Mouse (Mus musculus) liver, embryonic 14.5 days (tissue): ENCODE data around the gene Olfr331.
"Not testable (repeated sequence)": the region's sequence is repeated elsewhere in the genome, so short reads cannot be mapped to it uniquely, and the experiment has no call there.

ENCODE experiments used
- CTCF ChIP-seq: IDR thresholded peaks from 2 replicates; pipeline ENCODE4 v1.5.1; 2016; ENCODE audit warnings: antibody characterized with exemption, low read depth, control low read depth
- EP300 ChIP-seq: IDR thresholded peaks from 2 replicates; pipeline ENCODE4 v1.6.1; 2016; ENCODE audit warnings: antibody characterized with exemption, low read depth

GRCm38 (mm10) chr11:58519756-58520155 is 17.4 kb upstream of the Olfr331 start:
- not testable (repeated sequence) for TF ChIP-seq CTCF, EP300
